Mouse (Mus musculus): Measurements from ENCODE around the gene Mios.

The Mios gene

GRCm38 (mm10) chr6:8283255-8283654 lies 74.2 kb downstream of the Mios start:
- DNase-seq, result no peak

GRCm38 (mm10) chr6:8285401-8285960 lies 76.5 kb downstream of the Mios start:
- no peak for DNase-seq

Data from layer of hippocampus, adult 9-11 months (tissue).